Mouse (Mus musculus) heart, postnatal 0 days (tissue): ENCODE measurements around the gene Snx18.

Source experiments
- CTCF ChIP-seq: IDR thresholded peaks from 2 replicates; pipeline ENCODE4 v1.5.1; 2016; ENCODE audit warnings: antibody characterized with exemption, control low read depth, low read depth
- EP300 ChIP-seq: IDR thresholded peaks from 2 replicates; pipeline ENCODE4 v1.6.1; 2016; ENCODE audit warnings: antibody characterized with exemption, low read depth

GRCm38 (mm10) chr13:113590216-113590615, 28.1 kb downstream of the Snx18 start:
- no peak for TF ChIP-seq CTCF
- no peak for TF ChIP-seq EP300
